ENCODE assay signal across 25 mouse cellular contexts in the genomic region with DNA sequence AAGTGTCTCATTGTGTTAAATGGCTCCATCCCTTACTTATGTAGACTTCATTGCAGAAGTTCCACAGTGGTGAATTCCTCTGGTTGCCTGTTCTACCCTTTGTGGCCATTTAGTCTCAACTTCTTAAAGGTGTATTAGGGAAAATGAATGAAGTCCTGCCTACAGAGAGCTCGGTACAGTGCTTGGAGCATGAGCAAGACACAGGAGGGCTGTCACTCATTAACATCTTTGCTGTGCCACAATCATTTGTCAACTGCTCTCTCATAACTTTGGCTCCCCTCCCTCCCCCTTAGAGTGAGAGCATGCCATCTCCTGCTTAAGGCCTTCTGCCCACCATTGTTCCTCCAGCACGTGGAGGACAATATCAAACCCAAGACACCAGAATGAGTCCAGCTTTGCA.
DNase-seq lines count a peak whose midpoint lies in the region; ATAC-seq and TF ChIP-seq lines count a peak whose summit lies in the region.
"Had no signal": no experiment of that assay in that cellular context is flagged by ENCODE, and none has a peak within 500 bp of the region (broad histone marks: within the 10 kb centered on the region; RNA-seq: fewer than 3 reads in every experiment).

No protein-coding gene starts in this region.

- no peaks in the 10 kb centered on the region for H3K27me3 ChIP-seq in intestine, embryonic 16.5 days (replicated peaks; ENCODE audit: control insufficient read depth, insufficient read depth, low read length)
- no peaks in the 10 kb centered on the region for H3K27me3 ChIP-seq in intestine, embryonic 15.5 days (replicated peaks)
- H3K27me3 ChIP-seq in kidney, embryonic 15.5 days: no peaks in the 10 kb centered on the region
- H3K27me3 ChIP-seq in kidney, embryonic 14.5 days (ENCODE audit: control insufficient read depth, insufficient read depth, low read length): no peaks in the 10 kb centered on the region
- H3K27me3 ChIP-seq in kidney, postnatal 0 days (ENCODE audit: insufficient read depth, low read length): no peaks in the 10 kb centered on the region
- H3K27me3 ChIP-seq: CH12.LX; embryonic facial prominence, embryonic 12.5 days; forebrain, embryonic 13.5 days; forebrain, embryonic 15.5 days had no signal

- no peaks in the 10 kb centered on the region for H3K9me3 ChIP-seq in intestine, embryonic 16.5 days (ENCODE audit: control insufficient read depth, low read length)
- H3K9me3 ChIP-seq in intestine, embryonic 15.5 days: no peaks in the 10 kb centered on the region
- H3K9me3 ChIP-seq in kidney, embryonic 15.5 days (replicated peaks): no peaks in the 10 kb centered on the region
- H3K9me3 ChIP-seq in kidney, embryonic 14.5 days (ENCODE audit: control insufficient read depth, low read length): no peaks in the 10 kb centered on the region; the same call in 1 of the 2 replicates
- H3K9me3 ChIP-seq in kidney, postnatal 0 days (replicated peaks; ENCODE audit: low read length): no peaks in the 10 kb centered on the region
- H3K9me3 ChIP-seq: embryonic facial prominence, embryonic 10.5 days; embryonic facial prominence, embryonic 12.5 days; forebrain, embryonic 13.5 days; forebrain, embryonic 15.5 days had no signal

- no peak for TF ChIP-seq CTCF in kidney, postnatal 0 days (IDR thresholded peaks at IDR 0.05; ENCODE audit: low read depth)

- 72% methylated on average over 2 of the region's 2 CpGs for WGBS in intestine, embryonic 16.5 days
- WGBS in intestine, embryonic 15.5 days: 66% methylated on average over 2 of the region's 2 CpGs
- WGBS in kidney, embryonic 15.5 days: 77% methylated on average over 2 of the region's 2 CpGs
- 76% methylated on average over 2 of the region's 2 CpGs for WGBS in kidney, embryonic 14.5 days
- 67% methylated on average over 2 of the region's 2 CpGs for WGBS in kidney, postnatal 0 days
- WGBS in macrophage (ENCODE audit: missing documents): 97% methylated on average over 2 of the region's 2 CpGs

- H3K4me1 ChIP-seq in intestine, embryonic 16.5 days (ENCODE audit: control insufficient read depth, insufficient read depth, low read length): no peaks in the 10 kb centered on the region
- no peaks in the 10 kb centered on the region for H3K4me1 ChIP-seq in intestine, embryonic 15.5 days (replicated peaks)
- no peaks in the 10 kb centered on the region for H3K4me1 ChIP-seq in kidney, embryonic 15.5 days
- no peaks in the 10 kb centered on the region for H3K4me1 ChIP-seq in kidney, embryonic 14.5 days (ENCODE audit: control insufficient read depth, insufficient read depth, low read length)
- H3K4me1 ChIP-seq in kidney, postnatal 0 days (replicated peaks; ENCODE audit: insufficient read depth, low read length): no peaks in the 10 kb centered on the region
- H3K4me1 ChIP-seq: forebrain, embryonic 13.5 days; forebrain, embryonic 15.5 days had no signal

- no peaks in the 10 kb centered on the region for H3K79me2 ChIP-seq in macrophage (ENCODE audit: inconsistent target)

- no peaks in the 10 kb centered on the region for H3K36me3 ChIP-seq in intestine, embryonic 16.5 days (ENCODE audit: control insufficient read depth, insufficient read depth, low read length)
- H3K36me3 ChIP-seq in intestine, embryonic 15.5 days: no peaks in the 10 kb centered on the region
- no peaks in the 10 kb centered on the region for H3K36me3 ChIP-seq in kidney, embryonic 15.5 days
- no peaks in the 10 kb centered on the region for H3K36me3 ChIP-seq in kidney, embryonic 14.5 days (ENCODE audit: control insufficient read depth, insufficient read depth, low read length)
- no peaks in the 10 kb centered on the region for H3K36me3 ChIP-seq in kidney, postnatal 0 days (ENCODE audit: insufficient read depth, low read length)
- H3K36me3 ChIP-seq in macrophage (ENCODE audit: inconsistent target): no peaks in the 10 kb centered on the region
- H3K36me3 ChIP-seq: embryonic facial prominence, embryonic 10.5 days; embryonic facial prominence, embryonic 12.5 days; forebrain, embryonic 15.5 days; G1E had no signal

- H3K27ac ChIP-seq in intestine, embryonic 16.5 days (ENCODE audit: low read length): no peak overlapping the region
- no peak overlapping the region for H3K27ac ChIP-seq in intestine, embryonic 15.5 days
- no peak overlapping the region for H3K27ac ChIP-seq in kidney, embryonic 15.5 days
- H3K27ac ChIP-seq in kidney, embryonic 14.5 days (ENCODE audit: low read depth, low read length): no peak overlapping the region
- no peak overlapping the region for H3K27ac ChIP-seq in kidney, postnatal 0 days
- H3K27ac ChIP-seq in macrophage: peak overlapping the region; percentile 98
- H3K27ac ChIP-seq: embryonic facial prominence, embryonic 10.5 days; embryonic facial prominence, embryonic 12.5 days; forebrain, embryonic 13.5 days; forebrain, embryonic 15.5 days had no signal

- no peak overlapping the region for H3K4me2 ChIP-seq in intestine, embryonic 16.5 days (ENCODE audit: low read depth, low read length)
- H3K4me2 ChIP-seq in intestine, embryonic 15.5 days (replicated peaks): no peak overlapping the region
- H3K4me2 ChIP-seq in kidney, embryonic 15.5 days: no peak overlapping the region
- no peak overlapping the region for H3K4me2 ChIP-seq in kidney, embryonic 14.5 days (replicated peaks; ENCODE audit: low read depth, low read length)
- H3K4me2 ChIP-seq in kidney, postnatal 0 days (ENCODE audit: low read length): no peak overlapping the region
- H3K4me2 ChIP-seq: embryonic facial prominence, embryonic 12.5 days; forebrain, embryonic 13.5 days; forebrain, embryonic 15.5 days had no signal

- no peak overlapping the region for H3K9ac ChIP-seq in intestine, embryonic 16.5 days (ENCODE audit: low read depth, low read length)
- no peak overlapping the region for H3K9ac ChIP-seq in intestine, embryonic 15.5 days
- no peak overlapping the region for H3K9ac ChIP-seq in kidney, embryonic 15.5 days
- no peak overlapping the region for H3K9ac ChIP-seq in kidney, embryonic 14.5 days (ENCODE audit: low read depth, low read length)
- no peak overlapping the region for H3K9ac ChIP-seq in kidney, postnatal 0 days (ENCODE audit: low read depth, low read length)
- H3K9ac ChIP-seq: embryonic facial prominence, embryonic 12.5 days; forebrain, embryonic 13.5 days; forebrain, embryonic 15.5 days; forebrain, postnatal 0 days had no signal

- H3K4me3 ChIP-seq in intestine, embryonic 16.5 days (ENCODE audit: low read length): no peak overlapping the region
- H3K4me3 ChIP-seq in intestine, embryonic 15.5 days (replicated peaks): no peak overlapping the region
- H3K4me3 ChIP-seq in kidney, embryonic 15.5 days (replicated peaks): no peak overlapping the region
- H3K4me3 ChIP-seq in kidney, embryonic 14.5 days (ENCODE audit: low read length): no peak overlapping the region
- no peak overlapping the region for H3K4me3 ChIP-seq in kidney, postnatal 0 days (replicated peaks; ENCODE audit: low read depth, low read length)
- H3K4me3 ChIP-seq in macrophage (ENCODE audit: inconsistent target): no peak overlapping the region
- H3K4me3 ChIP-seq: embryonic facial prominence, embryonic 10.5 days; embryonic facial prominence, embryonic 12.5 days; forebrain, embryonic 13.5 days; forebrain, embryonic 15.5 days had no signal

- 0 out of 2 replicates have a peak, but pooled peaks have one; percentile 36 for ATAC-seq in intestine, embryonic 16.5 days
- ATAC-seq in intestine, embryonic 15.5 days: no peak
- ATAC-seq in kidney, embryonic 15.5 days (replicated peaks; ENCODE audit: low FRiP score): peak; percentile 60; the same call in 1 of the 2 replicates
- no peak; the same call in 1 of the 2 replicates for ATAC-seq in kidney, embryonic 14.5 days (ENCODE audit: low FRiP score, low TSS enrichment)
- peak; percentile 85 for ATAC-seq in kidney, postnatal 0 days (replicated peaks; ENCODE audit: low FRiP score, low read depth)
- ATAC-seq: activated CD4-positive, CD25-positive, alpha-beta regulatory T cell, adult 4 months; CD4-positive, CD25-positive, alpha-beta regulatory T cell, adult 4 months; forebrain, embryonic 13.5 days; forebrain, embryonic 15.5 days; forebrain, postnatal 0 days had no signal

- DNase-seq in kidney, postnatal 0 days (ENCODE audit: low spot score): no peak
- no peak for DNase-seq in kidney, adult 11 months
- no peak for DNase-seq in adrenal gland, postnatal 14 days
- DNase-seq: adrenal gland, adult 8-10 months; adrenal gland, postnatal 25 days; B cell, adult 2 months; cerebellum, adult 11-12 months; cerebellum, adult 2 months; cerebellum, adult 9-10 months; cerebellum, postnatal 10 days; cerebellum, postnatal 25 days; forebrain, postnatal 0 days had no signal

Comparison
In these comparisons a context has a peak if more than half of its experiments do, and no peak if none do; other contexts are left out.
1. ATAC-seq: peak in intestine, embryonic 16.5 days (single experiment), kidney, embryonic 15.5 days (single experiment) and kidney, postnatal 0 days (single experiment); none in intestine, embryonic 15.5 days (single experiment) and kidney, embryonic 14.5 days (single experiment).